Mouse (Mus musculus) heart, adult 8-10 months (tissue): ENCODE data around the gene Ufc1. TPM values are rescaled to one million over a fixed set of nuclear protein-coding genes. Genes with fewer than 3 reads are reported as not detected.

Source experiments
- DNase-seq: peaks from one replicate; pipeline ENCODE4 v3.0.0; 2022; ENCODE audit warnings: low spot score
- total RNA-seq, 4 experiments: library from RNA; stranded (reverse); gene quantifications; 2 replicates each; pipeline ENCODE4 v1.2.4; 2022

The Ufc1 gene
- total RNA-seq, 4 experiments from 2014 or later: 88.2 to 96.3 (median 90.7) TPM

DNA sequence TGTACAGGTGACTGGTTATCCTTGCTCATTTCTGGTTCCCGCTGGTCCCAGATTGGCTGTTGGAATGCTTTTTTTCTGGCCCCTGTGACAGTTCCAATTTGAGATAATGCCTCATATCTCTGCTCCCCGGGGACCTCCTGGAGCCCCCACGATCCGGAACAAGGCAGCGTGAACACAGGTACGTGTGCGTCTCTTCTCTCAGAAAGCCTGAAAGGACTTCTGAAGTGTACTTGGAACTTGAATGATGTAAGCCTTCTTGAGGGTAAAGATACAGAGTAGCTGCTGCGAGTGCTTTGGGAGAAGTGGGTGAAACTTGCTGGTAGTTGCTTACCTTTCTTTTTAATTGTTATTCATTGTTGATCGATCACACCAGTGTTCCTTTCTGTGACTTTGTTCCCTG, 23.6 kb downstream of the Ufc1 start:
- no peak for DNase-seq

DNA sequence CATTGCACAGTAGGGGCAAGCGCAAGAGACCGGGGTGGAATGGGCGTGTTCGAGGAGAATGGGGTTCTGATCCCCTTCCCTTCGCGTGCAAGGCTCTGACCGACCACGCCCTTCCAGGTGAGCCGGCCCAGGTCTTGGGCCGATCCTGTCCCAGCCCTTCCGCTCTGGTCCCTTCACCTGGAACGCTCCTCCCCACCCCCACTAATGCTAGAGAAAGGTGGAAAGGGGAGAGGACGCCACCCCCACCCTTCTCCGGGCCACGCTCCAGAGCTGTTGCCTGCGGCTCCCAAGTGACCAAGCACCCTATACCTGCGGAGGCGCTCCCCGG, 24.3 kb downstream of the Ufc1 start:
- DNase-seq: no peak

DNA sequence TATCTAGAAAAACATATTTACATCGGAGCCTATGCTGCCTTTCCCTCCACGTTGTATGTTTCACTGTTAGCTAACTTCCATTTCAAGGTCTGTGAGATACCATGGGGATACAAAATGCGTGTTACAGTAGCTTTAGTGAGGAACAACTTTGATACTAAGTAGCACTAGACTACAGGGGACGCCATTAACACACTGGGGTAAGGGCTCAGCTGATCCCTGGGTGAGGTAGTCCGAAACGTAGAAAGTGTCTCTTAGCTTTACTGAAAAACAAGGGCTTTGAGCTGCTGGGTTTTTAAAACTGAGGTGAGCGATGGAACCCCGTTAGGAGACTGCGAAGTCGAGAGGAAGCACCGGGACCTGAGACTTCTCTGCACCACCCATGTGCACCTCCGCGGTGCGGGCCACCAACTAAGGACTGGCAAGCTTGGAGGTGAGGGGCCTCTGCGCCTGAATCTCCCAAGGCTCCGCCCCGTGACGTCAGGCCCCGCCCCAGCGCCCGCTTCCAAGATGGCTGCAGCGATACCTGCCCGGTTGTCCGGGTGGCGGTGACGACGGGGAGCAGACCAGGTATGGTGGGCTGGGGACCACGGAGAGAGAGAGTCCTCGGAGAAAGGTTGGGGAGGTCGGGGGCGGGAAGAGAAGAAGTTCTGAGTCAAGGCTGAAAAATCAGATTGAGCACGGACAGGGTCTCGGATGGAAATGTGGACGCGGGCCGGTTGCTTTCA, 24.8 kb downstream of the Ufc1 start, which contains the start of gene B4galt3:
B4galt3 (plus strand) TSS at position 481 of the 725 bp plus-strand sequence.
- DNase-seq: peak; percentile 96

DNA sequence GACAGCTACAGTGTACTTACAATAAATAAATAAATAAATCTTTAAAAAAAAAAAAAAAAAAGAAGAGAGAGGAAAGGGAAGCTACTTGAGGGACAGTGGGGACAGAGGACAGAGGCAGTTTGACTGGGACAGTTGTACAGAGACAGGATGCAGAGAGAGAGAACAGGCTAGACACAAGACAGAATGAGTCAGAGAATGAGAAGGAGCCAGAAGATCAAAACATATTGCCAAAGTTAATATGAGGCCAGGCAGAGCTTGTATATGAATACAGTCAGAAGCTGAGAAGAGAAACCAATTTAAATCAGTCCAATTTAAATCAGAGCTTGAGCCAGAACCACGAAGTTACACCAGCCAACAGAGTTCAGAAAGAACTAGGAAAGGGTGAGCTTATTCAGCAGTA, 26.5 kb downstream of the Ufc1 start:
- DNase-seq: no peak

GRCm38 (mm10) chr1:171265971-171266744, 28.7 kb downstream of the Ufc1 start:
- DNase-seq: no peak

DNA sequence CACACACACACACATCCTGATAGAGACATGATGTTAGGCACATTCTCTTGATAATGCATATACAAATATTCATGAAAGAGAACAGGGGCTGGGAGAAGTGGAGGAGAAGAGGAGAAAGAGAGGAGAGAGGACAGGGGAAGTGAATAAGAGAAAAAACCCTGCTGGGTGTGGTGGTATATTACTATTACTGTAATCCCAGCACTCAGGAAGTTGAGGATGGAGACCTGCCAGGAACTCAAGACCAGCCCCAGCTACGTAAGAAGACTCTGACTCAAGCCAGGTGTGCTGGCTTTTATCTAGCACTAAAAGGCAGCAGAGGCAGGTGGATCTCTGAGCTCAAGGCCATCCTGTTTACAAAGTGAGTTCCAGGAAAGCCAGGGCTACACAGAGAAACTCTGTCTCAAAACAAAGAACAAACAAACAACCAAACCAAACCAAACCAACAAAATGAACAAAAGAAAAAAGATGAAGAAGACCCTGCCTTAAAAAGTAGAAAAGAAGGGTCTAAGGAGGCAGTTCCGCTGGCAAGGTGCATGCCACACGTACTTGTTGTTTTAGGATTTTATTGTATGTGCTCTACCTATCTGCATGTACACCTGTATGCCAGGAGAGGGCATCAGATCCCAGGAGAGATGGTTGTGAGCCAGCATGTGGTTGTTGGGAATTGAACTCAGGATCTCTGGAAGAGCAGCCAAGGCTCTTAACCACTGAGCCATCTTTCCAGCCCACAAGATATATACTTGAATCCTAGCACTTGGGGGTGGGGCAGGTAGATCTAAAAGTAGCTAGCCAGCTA, 31.0 kb downstream of the Ufc1 start:
- no peak for DNase-seq

GRCm38 (mm10) chr1:171263185-171263611, 31.6 kb downstream of the Ufc1 start:
- DNase-seq: peak; percentile 69

- peak; percentile 85 for DNase-seq
Measured at GRCm38 (mm10) chr1:171262594-171263130, 32.2 kb downstream of the Ufc1 start.

DNA sequence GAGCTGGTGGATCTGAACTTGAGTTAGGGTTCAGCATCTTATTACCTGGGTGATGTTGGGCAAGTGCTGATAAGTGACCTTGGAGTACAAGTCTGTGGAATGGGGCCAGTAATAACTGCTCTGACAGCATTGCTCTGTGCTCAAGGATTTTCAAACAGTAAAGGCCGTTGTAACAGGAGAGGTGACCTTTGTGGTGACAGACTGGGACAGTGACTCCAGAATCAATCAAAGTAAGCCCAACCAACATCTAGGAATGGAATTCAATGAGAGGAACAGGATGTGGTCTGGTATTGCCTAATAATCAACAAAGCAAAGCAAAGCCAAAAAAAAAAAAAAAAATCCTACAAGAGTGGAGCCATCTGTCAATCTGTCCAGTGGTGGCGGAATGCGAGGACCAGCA, 34.5 kb downstream of the Ufc1 start:
- no peak for DNase-seq

- DNase-seq: no peak
Measured at GRCm38 (mm10) chr1:171258921-171259320, 35.9 kb downstream of the Ufc1 start.

DNA sequence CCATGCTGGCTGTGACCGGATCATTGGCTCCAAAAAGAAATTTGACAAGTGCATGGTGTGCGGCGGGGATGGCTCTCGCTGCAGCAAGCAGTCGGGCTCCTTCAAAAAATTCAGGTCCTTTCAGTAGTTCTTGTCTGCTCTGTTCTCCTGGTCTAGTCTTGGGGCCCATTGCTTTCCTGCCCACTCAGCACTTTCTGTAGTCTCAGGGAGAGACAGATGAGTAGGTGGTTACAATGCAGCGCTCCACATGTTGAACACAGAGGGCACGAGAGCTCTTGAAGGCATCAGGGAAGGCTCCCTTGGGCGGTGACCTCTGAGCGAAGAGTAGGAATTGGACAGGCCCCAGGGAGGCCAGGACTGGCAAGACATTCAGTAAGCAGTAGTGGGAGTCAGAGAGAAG, 37.0 kb downstream of the Ufc1 start:
- DNase-seq: no peak

DNA sequence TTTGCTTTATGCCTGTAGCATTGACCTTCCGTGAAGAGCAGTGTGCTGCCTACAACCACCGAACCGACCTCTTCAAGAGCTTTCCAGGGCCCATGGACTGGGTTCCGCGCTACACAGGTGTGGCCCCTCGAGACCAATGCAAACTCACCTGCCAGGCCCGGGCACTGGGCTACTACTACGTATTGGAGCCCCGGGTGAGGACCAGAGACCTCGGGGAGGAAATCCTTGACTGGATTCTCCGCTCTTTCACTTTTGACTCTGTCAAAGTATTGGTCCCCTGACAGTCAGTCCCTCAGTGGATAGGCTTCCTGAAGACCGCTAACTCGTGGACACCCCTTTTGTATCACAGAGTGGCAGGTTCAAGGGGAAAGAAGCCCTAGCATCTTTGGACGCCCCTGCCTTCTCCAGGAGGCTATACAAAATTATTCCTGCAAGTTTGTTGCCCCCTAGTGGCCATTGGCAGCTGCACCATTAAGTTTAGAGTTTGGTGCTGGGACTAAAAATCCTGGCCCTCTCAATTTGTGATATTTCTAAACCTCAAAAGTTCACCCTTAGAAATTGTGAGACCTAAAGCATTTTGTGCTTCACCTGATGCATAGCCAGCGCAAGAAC, 37.8 kb downstream of the Ufc1 start:
- peak; percentile 67 for DNase-seq

GRCm38 (mm10) chr1:171256095-171256818, 38.6 kb downstream of the Ufc1 start:
- no peak for DNase-seq

- DNase-seq: no peak
Measured at GRCm38 (mm10) chr1:171252415-171252814, 42.4 kb downstream of the Ufc1 start.

GRCm38 (mm10) chr1:171251594-171252324, 43.1 kb downstream of the Ufc1 start:
- DNase-seq: peak; percentile 52

GRCm38 (mm10) chr1:171250680-171251593, 43.9 kb downstream of the Ufc1 start, which contains the start of gene Ndufs2:
Ndufs2 (minus strand) TSS chr1:171251388.
- DNase-seq: no peak

- DNase-seq: peak; percentile 73
Measured at GRCm38 (mm10) chr1:171249913-171250600, 44.8 kb downstream of the Ufc1 start, which contains the start of gene Adamts4. Adamts4 (plus strand) TSS chr1:171250421.
